Mouse (Mus musculus): ENCODE data around the gene Cdyl2.

Gene Cdyl2

DNA sequence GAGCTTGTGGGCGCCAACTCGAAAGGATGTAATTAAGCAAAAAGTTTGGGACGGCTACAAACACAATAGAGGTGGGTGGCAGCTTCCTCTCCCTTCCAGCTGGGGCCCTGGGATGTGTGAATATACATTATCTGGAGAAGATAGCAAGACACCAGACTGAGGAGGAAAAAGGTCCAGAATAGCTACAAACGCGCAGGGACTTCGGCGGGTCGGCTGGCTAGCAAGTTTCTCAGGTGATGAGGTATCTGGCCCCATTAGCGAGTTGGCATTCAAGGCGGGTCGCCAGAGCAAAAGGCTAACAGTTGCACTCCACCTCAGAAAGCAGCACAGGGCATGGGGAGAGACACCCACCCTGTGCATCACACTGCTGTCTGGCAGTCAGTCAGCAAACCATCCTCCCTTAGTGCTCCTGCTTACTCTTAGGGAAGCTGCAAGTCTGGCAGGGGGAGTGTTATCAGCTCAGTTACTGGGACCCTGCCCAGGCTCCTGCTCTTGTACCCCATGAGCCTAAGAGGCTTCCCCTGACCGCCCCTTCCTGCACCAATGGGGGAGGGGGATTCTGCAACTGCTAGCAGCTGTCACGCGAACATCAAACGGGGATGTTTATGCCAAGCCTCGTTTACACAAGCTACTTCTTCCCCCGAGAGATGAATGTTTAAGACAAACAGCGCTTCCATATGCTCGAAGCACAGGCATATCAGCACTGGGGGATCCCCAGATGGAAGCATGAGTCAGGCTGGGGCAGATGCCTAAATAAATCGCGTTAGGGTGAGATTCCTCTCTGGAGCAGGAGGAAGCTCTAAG is 111.4 kb downstream of the Cdyl2 start:
- peak; percentile 33 to 58 for DNase-seq (ENCODE audit: low spot score in 2 of 2)

DNA sequence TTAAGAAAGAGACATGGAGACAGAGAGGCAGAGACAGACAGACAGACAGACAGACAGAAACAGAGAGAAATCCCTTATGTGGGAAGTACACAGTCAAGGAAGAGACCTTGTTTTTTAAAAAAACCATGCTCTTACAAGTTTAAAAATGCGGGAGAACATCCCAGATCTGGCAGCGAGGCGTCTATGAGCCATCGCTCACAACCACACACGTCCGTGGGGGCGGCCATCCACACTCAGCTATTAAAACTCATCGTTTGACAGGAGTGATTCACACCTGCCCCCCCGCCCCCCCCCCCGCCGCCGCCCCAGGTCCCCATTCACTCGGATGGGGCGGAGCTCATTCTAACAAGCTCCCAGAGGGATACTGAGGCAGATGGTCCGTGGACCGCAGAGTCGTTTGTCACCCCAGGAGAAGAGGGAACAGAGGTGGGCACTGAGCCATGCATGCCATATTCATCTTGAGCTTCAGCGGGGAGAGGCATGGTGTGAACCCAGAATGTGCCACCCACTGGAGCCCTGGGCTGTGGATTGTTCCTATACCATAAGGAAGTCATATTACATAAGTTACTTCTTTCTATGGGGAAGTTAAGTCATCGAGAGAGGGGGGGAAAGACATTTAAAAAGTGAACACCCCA is 113.0 kb downstream of the Cdyl2 start:
- peak; percentile 36 to 65 for DNase-seq (ENCODE audit: low spot score in 2 of 2)

DNA sequence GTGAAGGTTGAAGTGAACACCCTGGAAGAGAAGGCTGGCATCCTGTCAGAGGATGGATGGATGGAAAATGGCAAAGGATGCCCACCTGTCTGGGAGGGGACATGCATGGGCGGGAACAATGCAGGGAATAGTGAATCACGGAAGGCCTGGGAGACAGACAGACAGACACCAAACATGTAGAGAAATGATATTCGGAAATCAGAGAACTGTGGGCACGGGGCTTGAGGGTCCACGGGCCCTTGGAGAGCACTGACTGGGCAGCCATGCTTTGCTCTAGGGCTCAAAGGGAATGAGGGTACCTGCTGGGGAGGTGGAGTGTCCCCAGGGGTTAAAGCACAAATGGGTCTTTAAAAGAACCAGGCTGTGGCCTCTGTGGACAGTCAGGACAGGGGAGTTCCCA is 113.6 kb downstream of the Cdyl2 start:
- no peak for DNase-seq (ENCODE audit: low spot score in 2 of 2)

DNA sequence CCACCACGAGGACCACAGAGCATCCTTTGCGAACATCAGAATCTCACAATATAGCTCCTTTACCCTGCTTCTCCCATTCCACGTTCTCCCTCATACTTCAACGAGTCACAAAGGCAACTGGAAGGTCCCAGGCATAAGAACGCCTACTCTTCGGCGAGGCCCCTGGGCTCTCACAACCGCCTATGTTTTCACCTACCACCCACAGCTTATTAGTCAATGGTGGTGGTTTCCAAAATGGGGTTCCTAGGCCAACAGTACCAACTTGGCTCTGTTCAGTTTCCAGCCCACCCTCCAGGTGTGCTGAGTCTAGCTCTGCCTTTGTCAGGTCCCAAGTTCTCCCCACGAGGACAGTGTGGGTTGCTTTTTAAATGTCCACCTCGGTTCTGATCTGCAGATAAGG is 114.0 kb downstream of the Cdyl2 start:
- no peak for DNase-seq (ENCODE audit: low spot score in 2 of 2)

DNA sequence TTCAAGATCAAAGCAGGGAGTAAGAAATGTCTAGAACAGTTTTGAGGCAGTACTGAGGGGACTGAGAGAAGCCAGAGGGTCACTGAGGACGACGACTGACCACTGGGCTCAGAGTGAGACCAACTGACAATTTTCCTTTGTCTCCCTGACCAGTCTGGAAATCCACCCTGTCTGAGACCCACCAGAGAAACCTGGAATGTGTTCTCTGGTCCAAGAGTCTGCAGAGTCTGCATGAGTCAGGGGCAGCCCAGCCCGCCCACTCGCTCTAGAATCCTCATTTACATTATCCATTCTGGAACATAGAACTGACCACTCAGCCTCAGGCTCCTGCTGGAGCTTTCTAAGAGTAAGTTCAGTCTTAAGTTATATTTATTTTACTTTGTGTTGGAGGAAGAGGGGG is 114.9 kb downstream of the Cdyl2 start:
- DNase-seq (ENCODE audit: low spot score in 2 of 2), result no peak

DNA sequence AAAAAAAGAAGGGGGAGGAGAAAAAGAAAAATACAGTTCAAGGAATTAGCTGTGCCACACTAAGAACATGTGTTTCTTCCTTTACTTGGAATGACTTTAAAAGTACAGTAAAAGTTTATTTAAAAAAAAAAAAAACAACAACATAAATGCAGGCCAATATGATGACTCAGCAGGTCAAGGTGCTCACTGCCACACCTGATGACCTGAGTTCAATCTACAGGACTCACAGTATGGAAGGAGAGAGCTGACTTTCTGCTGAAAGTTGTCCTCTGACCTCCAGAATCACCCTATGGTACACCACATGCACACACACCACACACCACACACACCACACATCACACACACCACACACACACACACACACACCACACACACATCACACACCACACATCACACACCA is 116.4 kb downstream of the Cdyl2 start:
- DNase-seq (ENCODE audit: low spot score in 2 of 2), result no peak

DNA sequence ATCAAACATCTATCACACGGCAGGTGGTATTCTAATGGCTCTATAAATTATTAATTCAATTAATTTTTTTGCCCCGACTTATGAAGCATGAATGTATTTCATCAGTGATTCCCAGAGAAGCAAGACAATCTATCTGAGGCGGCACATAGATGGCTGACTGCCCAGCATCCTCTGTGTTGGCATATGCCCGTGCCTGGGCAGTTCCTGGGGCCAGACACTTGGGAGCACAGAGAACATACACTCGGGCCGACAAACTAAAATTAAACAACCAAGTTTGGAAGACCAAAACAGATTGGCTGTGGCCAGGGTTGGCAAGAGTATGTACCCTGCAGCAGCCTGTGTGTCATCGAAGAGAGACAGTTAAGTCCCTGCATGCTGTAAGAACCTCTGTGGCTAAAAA is 117.9 kb downstream of the Cdyl2 start:
- DNase-seq (ENCODE audit: low spot score in 2 of 2), result no peak

DNA sequence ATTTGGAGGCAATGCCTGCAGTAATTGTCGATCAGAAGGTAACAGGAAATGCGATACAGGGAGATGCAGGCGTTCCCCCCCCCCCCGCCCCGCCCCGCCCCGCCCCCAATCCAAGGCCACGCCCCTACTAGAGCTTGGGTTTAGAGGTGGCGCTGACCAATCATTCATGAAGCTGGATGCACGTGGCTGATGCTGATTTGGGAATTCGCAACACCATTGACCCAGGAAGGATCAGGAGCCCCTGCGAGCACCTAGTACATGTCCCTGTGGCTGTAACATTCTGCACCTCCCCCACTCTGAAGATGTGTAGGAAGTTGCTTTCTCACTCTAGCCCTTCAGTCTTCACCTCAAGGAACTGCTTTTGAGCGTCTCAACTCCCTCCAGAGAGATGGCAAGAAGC is 126.6 kb downstream of the Cdyl2 start:
- DNase-seq (ENCODE audit: low spot score in 2 of 2), result no peak

DNA sequence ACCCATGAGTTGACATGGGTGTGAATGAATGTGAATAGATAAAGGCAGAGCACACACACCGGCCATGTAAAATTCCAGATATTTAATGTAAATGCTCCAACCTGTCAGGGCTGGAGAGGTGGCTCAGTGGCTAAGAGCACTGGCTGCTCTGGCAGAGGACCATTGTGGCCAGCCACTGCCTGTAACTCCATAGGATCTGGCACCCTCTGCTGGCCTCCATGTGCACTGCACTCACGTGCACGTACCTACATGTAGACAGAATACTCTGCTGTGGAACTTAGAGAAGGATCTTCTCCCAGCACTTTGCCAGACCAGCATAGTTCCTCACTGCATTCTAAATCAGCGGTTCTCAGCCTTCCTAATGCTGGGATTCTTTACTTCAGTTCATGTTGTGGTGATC is 130.0 kb downstream of the Cdyl2 start:
- no peak for DNase-seq (ENCODE audit: low spot score in 2 of 2)

DNA sequence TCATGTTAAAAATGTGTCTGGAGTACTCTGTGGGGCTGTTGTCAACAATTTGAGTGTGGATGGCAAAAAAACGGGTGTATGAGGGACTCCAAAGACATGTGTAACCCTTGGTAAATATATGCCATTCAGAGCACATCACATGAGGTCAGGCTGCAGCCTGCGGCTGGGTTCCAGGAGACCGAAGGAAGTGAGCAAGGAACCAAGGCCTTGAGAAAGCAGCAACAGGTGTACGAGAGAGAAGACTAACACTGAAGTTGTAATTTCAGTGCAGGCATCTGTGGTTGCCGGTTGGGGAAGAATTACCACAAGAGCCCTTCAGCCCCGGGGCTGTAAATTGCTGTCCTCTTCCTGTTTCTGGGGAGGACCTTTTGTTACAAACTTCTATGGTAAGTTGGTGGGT is 133.1 kb downstream of the Cdyl2 start:
- no peak for DNase-seq (ENCODE audit: low spot score in 2 of 2)

DNA sequence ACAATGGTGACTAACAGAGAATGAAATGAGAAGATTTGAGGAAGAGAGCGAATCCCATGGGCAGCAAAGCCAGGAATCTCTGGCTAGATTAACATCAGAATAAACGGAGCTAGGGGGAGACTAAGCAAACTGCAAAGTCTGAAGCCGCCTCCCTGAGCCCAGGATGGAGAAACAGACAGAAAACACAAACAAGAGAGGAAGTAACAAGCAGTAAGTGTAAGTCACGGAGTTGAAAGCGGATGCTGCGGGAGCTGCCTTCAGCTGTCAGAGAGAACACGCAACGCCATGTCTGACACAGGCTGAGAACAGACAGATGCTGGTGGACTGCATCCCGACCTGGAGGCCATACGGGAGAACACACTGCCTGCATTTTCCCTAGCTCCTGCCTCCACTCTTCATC is 141.6 kb downstream of the Cdyl2 start:
- no peak for DNase-seq (ENCODE audit: low spot score in 2 of 2)

DNA sequence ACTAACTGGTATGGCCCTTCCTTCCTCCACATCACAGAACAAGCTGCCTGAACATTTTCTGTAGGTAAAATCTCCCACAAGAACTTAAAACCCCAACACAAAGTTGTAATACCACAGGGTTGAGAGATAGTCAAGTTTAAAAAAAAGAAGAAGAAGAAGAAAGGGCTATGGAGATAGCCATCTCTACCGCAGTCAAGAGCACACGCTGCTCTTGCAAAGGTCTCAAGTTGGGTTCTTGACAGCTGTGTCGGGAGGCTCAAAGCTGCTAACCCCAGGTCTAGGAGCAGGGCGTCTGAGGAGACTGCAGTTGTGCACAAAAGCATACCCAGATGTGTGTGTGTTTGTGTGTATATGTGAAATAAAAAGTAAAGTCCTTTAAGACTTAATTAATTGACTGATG is 142.2 kb downstream of the Cdyl2 start:
- no peak for DNase-seq (ENCODE audit: low spot score in 2 of 2)

DNA sequence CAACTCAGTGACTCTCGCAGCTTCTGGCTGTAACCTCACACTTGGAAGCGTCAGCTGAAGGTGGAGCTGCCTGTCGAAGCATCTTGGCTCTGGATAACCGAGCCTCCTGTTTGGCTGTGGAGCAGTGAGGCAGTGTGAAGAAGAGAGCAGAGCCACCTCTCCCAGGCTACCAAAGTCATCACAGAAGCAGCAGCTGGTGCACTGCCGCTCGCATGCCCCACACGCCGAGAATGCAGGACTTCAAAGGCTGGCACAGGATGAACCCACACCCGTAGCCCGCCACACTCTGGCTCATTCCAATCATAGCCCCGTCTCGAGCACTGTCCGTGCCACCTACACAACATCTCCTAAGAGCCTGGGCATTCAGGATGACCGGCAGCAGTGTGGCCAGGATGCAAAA is 142.7 kb downstream of the Cdyl2 start:
- DNase-seq (ENCODE audit: low spot score in 2 of 2), result no peak

DNA sequence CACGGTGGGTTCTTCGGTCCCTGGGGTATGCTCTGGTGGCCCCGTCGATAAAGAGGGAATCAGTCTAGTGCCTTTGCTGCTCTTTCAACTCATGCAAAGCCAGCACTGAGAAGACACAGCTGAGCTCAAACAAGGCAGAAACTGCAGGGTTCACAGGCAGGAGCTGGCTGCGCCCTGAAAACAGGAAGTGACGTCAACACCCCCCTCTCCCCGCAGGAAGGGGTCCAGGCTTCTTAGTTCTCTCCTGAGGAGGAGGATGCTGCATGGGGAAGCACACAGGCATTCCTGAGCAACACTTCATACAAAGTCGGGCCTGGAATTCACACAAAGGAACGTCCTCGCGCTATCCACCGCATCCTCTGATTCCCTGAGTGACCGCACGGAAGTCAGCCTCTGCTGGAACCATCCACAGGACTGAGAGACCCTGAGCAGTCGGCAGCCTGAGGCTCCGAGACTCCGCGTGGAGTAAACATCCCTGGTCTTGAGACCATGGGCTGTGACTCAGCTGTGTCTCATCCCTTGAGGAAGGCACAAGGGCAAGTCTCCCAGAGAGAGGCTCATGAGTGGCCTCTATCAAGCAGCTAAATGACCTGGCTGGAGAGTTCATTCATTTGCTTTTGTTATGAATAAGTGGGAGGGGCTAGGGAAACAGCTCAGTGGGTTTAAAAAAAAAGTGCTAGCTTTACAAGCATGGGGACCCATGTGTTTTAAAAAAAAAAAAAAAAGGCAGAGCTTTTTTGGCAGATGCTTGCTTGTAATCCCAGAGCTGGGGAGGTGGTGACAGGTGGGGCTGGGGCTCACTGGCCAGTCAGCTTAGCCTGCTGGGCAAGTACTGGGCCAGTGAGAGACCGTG is 144.9 kb downstream of the Cdyl2 start:
- DNase-seq (ENCODE audit: low spot score in 2 of 2), result no peak

DNA sequence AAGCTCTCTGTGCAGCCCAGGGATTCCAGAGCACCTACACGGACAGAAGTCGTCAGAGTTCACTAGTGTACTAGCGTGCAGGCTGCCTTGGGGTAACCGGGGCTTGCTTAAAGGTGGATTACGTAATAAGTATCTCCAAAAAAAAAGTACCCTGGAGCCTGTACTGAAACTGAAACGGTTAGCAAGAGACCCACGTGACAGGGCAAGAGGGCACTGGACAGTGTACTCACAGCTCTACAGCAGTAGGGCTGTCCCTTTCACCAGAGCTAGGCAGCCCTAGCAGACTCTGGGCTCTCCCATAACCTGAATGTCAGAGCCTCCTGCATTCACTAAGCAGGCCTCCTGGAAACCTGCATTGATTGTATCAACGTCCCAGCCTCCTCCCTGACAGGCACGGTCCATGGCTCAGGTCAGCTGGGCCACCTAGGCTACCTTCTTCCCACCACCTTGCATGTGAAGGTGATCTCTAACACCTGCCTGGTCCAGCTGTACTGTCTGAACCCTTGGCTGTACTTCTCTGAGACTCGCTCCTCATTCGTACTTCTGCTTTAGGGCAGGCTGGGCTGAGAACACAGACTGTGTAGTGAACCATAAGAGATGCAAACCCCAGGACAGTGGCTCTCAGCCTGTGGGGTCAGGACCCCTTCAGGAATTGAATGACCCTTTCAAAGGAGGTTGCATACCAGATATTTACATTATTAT is 151.3 kb downstream of the Cdyl2 start:
- no peak for DNase-seq (ENCODE audit: low spot score in 2 of 2)

DNA sequence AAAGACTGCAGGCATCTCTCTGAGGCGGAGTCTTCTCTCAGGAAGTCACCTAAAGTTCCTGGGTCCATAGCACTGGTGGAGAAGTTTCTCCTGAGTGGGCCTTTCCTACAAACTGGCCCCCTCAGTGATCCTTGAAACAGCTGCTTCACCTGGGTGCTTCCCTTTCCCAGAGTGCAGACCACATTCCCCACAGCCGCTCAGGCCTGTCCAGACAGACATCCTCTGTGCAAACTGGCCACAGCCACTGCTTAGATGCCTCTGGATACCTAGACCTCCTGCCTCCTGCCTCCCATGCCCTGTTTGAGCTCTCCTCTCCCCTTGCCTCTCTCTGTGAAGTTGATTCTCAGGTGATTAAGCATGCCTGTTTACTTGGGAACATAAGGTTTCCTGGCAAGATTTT is 156.1 kb downstream of the Cdyl2 start:
- no peak for DNase-seq (ENCODE audit: low spot score in 2 of 2)

DNA sequence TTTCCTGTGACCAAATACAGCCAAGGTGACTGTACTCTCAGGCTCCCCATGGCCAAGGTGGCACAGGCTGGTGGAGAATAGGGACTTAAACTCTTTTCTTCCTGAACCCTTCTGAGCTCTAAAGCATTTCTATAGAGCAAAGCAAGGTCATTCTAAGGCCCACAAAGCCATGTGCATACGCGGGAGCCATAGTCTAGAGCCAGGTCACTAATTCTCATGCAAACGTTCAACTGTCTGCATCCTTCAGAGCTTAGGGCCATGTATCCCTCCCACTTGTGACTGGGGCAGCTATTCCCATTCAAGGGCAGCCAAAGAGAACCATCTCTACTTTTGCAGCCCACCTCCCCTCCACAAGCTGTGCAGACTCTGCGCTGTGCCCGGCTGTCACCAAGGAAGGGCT is 159.7 kb downstream of the Cdyl2 start:
- DNase-seq (ENCODE audit: low spot score in 2 of 2), result no peak

DNA sequence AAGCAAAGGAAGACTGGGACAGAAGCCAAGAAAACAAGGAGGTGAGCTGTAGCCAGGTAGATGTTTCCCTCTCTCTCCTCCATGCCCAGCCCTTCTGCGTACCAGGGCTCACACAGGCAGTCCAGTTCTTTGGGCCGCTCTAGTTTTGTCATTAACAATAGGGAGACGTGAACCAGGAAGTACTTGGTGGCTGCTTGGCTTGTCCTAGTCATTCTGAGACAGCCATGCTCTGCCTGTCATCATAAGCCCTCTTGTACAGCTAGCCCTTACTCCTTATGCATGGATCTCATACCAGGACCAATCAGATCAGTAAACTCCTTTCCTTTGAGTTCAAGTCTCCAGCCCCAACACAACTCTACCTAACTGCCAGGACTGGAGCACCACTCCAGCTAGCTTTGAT is 180.0 kb downstream of the Cdyl2 start:
- DNase-seq (ENCODE audit: low spot score in 2 of 2), result no peak

DNA sequence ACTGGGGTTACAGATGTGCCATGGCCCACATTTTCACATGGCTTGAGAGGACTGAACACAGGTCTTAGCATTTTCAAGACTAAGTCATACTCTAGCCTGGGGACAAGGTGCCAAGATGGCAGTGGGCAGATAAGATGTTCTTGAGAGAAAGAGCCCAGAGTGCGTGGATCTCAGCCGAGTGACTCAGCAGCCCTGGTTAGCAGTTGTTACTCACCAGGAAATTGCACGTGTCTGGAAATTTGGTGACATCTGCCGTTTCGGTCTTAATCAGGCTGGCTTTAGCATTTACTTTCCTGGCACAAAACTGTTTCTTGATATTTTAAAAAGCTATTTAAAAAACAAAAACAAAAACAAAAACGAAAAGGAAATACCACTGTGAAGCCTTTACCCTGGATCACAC is 180.5 kb downstream of the Cdyl2 start:
- DNase-seq (ENCODE audit: low spot score in 2 of 2), result peak in 1 of 2 experiments; percentile 14

DNA sequence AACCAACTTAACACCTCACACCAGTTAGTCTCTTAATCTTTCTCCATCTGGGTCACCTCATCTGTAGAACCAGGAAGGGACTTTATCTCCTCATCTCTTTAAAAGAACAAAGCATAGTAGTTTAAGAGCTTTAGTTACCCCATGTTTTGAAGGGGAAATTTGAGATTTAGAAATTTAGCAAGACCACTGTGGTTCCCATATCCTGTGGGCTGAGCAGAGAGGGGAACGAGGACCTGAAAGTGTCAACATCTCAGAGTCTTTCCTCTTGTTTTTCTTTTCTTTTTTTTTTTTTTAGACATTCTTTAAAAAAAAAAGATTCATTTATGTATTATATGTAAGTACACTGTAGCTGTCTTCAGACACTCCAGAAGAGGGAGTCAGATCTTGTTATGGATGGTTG is 189.4 kb downstream of the Cdyl2 start:
- no peak for DNase-seq (ENCODE audit: low spot score in 2 of 2)

DNA sequence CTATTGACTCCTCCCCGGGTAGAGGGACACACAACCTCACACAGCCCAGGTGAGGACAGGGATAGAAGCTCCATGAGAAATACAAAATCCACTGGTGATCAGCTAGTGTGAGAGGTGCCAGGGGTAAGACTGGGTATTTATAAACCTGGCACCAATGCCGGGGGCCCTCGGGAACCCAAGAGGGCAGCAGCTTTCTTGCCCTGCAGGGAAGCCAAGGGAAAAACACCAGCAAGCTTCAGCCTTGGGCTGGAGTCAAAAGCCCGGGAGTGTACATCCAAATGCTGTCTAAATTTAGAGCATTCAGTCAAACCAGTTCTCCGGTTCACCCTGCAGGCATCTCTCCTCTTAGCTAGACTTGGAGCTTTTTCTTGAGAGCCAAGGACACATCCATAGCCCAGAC is 189.9 kb downstream of the Cdyl2 start:
- DNase-seq (ENCODE audit: low spot score in 2 of 2), result no peak

DNA sequence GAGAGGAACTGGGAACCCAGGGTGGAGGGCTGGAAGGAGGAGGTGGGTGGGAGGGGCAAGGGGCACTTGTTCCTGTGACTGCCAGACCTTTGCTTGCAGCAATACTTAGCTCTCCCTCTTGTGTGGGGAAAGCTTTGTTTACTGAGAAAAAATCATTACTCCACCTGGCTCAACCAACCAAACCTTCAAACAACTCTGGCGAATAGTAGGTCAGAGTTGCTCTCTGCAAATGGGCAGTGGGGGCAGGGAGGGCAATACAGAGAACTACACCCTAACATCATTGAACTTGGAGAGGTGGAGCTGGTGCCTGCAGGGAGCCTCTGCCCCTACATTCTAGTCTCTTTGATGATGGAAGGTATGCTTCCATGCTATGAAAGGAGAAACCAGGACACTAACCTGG is 192.7 kb downstream of the Cdyl2 start:
- no peak for DNase-seq (ENCODE audit: low spot score in 2 of 2)
